Mouse (Mus musculus): ENCODE measurements around the gene Kctd10.

Kctd10 gene

GRCm38 (mm10) chr5:114380209-114381012, at the start of gene Kctd10, which contains the start of gene Ube3b:
Kctd10 (minus strand) TSS chr5:114380508.
Ube3b (plus strand) TSS chr5:114380607.
- peak; percentile 80 for DNase-seq (ENCODE audit: low read depth)

GRCm38 (mm10) chr5:114429781-114430180, 49.5 kb upstream of the Kctd10 start:
- DNase-seq (ENCODE audit: low read depth): no peak

- no peak for DNase-seq (ENCODE audit: low read depth)
Observed at GRCm38 (mm10) chr5:114428621-114429020, 48.3 kb upstream of the Kctd10 start.

- no peak for DNase-seq (ENCODE audit: low read depth)
Observed at GRCm38 (mm10) chr5:114426732-114427131, 46.4 kb upstream of the Kctd10 start.

GRCm38 (mm10) chr5:114423961-114424360, 43.7 kb upstream of the Kctd10 start:
- DNase-seq (ENCODE audit: low read depth): no peak

GRCm38 (mm10) chr5:114422591-114422990, 42.3 kb upstream of the Kctd10 start:
- DNase-seq (ENCODE audit: low read depth): no peak

GRCm38 (mm10) chr5:114421561-114422298, 41.4 kb upstream of the Kctd10 start:
- no peak for DNase-seq (ENCODE audit: low read depth)

- no peak for DNase-seq (ENCODE audit: low read depth)
Observed at GRCm38 (mm10) chr5:114418541-114418940, 38.2 kb upstream of the Kctd10 start.

- DNase-seq (ENCODE audit: low read depth): no peak
Observed at GRCm38 (mm10) chr5:114416855-114417254, 36.5 kb upstream of the Kctd10 start.

GRCm38 (mm10) chr5:114415606-114416005, 35.3 kb upstream of the Kctd10 start:
- DNase-seq (ENCODE audit: low read depth): no peak

GRCm38 (mm10) chr5:114413067-114413735, 32.9 kb upstream of the Kctd10 start:
- DNase-seq (ENCODE audit: low read depth): no peak

GRCm38 (mm10) chr5:114412361-114412998, 32.2 kb upstream of the Kctd10 start:
- no peak for DNase-seq (ENCODE audit: low read depth)

- no peak for DNase-seq (ENCODE audit: low read depth)
Observed at GRCm38 (mm10) chr5:114410429-114410828, 30.1 kb upstream of the Kctd10 start.

- no peak for DNase-seq (ENCODE audit: low read depth)
Observed at GRCm38 (mm10) chr5:114408846-114409245, 28.5 kb upstream of the Kctd10 start.

- no peak for DNase-seq (ENCODE audit: low read depth)
Observed at GRCm38 (mm10) chr5:114407810-114408209, 27.5 kb upstream of the Kctd10 start.

- no peak for DNase-seq (ENCODE audit: low read depth)
Observed at GRCm38 (mm10) chr5:114407269-114407668, 27.0 kb upstream of the Kctd10 start.

GRCm38 (mm10) chr5:114406592-114406991, 26.3 kb upstream of the Kctd10 start:
- no peak for DNase-seq (ENCODE audit: low read depth)

GRCm38 (mm10) chr5:114393169-114393568, 12.9 kb upstream of the Kctd10 start:
- no peak for DNase-seq (ENCODE audit: low read depth)

GRCm38 (mm10) chr5:114384448-114384847, 4.1 kb upstream of the Kctd10 start:
- DNase-seq (ENCODE audit: low read depth): no peak

- no peak for DNase-seq (ENCODE audit: low read depth)
Observed at GRCm38 (mm10) chr5:114383184-114383904, 3.0 kb upstream of the Kctd10 start.

GRCm38 (mm10) chr5:114381013-114381351, 674 bp upstream of the Kctd10 start:
- DNase-seq (ENCODE audit: low read depth): no peak

GRCm38 (mm10) chr5:114379763-114380162, 545 bp downstream of the Kctd10 start:
- no peak for DNase-seq (ENCODE audit: low read depth)
